8 mouse cellular contexts compared by ENCODE assay signal in genomic region chr6:116192809-116193311, GRCm38 (mm10). TPM values are rescaled to one million over a fixed set of nuclear protein-coding genes. Genes with fewer than 3 reads are reported as not detected.
DNase-seq lines count a peak whose midpoint lies in the region; ATAC-seq and TF ChIP-seq lines count a peak whose summit lies in the region.

No protein-coding gene starts in this region.

- no peak for DNase-seq in gastrocnemius, adult 2 months
- no peak for DNase-seq in gastrocnemius, adult 8-10 months (ENCODE audit: low spot score in 2 of 2)
- DNase-seq in 3134 (ENCODE audit: extremely low read depth, insufficient read length, low spot score) = peak; percentile 65
- DNase-seq in brain, embryonic 14.5 days (ENCODE audit: low read depth) = peak; percentile 59
- DNase-seq in heart, postnatal 0 days (ENCODE audit: low spot score) = peak; percentile 42
- DNase-seq in adrenal gland, postnatal 36 days = no peak

- intact Hi-C loops in gastrocnemius, adult 2 months (cut with DNase I) = no loop called here

- no peaks in the 10 kb centered on the region for H3K9me3 ChIP-seq in heart, postnatal 0 days (replicated peaks; ENCODE audit: control insufficient read depth, low read length)
- no peaks in the 10 kb centered on the region for H3K9me3 ChIP-seq in liver, embryonic 15.5 days (replicated peaks)
- no peaks in the 10 kb centered on the region for H3K9me3 ChIP-seq in neural tube, embryonic 15.5 days (replicated peaks)

- under 1% methylated on average over 48 of the region's 51 CpGs for WGBS in heart, postnatal 0 days
- under 1% methylated on average over 51 of the region's 51 CpGs for WGBS in liver, embryonic 15.5 days (ENCODE audit: insufficient replicate concordance)
- WGBS in neural tube, embryonic 15.5 days = 0% methylated on average over 26 of the region's 51 CpGs

- H3K4me3 ChIP-seq in gastrocnemius, adult 2 months = peak overlapping the region; percentile 96
- peak overlapping the region; percentile 90 for H3K4me3 ChIP-seq in heart, postnatal 0 days (ENCODE audit: low read depth, low read length)
- H3K4me3 ChIP-seq in liver, embryonic 15.5 days (replicated peaks) = peak overlapping the region; percentile 71
- peak overlapping the region; percentile 97 for H3K4me3 ChIP-seq in neural tube, embryonic 15.5 days (replicated peaks)

- no peaks in the 10 kb centered on the region for H3K36me3 ChIP-seq in heart, postnatal 0 days (replicated peaks; ENCODE audit: control insufficient read depth, insufficient read depth, low read length)
- H3K36me3 ChIP-seq in liver, embryonic 15.5 days (replicated peaks) = no peaks in the 10 kb centered on the region
- H3K36me3 ChIP-seq in neural tube, embryonic 15.5 days = no peaks in the 10 kb centered on the region

- peak overlapping the region; percentile 80 for H3K4me2 ChIP-seq in heart, postnatal 0 days (ENCODE audit: low read depth, low read length)
- peak overlapping the region; percentile 99 for H3K4me2 ChIP-seq in liver, embryonic 15.5 days
- peak overlapping the region; percentile 93 for H3K4me2 ChIP-seq in neural tube, embryonic 15.5 days

- ATAC-seq in heart, postnatal 0 days (ENCODE audit: insufficient read depth, low read depth) = peak; percentile 77
- ATAC-seq in liver, embryonic 15.5 days (ENCODE audit: insufficient read depth) = peak; percentile 84
- ATAC-seq in neural tube, embryonic 15.5 days (ENCODE audit: low FRiP score) = peak; percentile 86

- no peak for TF ChIP-seq EP300 in heart, postnatal 0 days (IDR thresholded peaks at IDR 0.05; ENCODE audit: low read depth)

- H3K27me3 ChIP-seq in heart, postnatal 0 days (ENCODE audit: control insufficient read depth, insufficient read depth, low read length) = no peaks in the 10 kb centered on the region
- peaks cover 11% of the 10 kb centered on the region for H3K27me3 ChIP-seq in liver, embryonic 15.5 days
- H3K27me3 ChIP-seq in neural tube, embryonic 15.5 days (replicated peaks) = no peaks in the 10 kb centered on the region

- peak overlapping the region; percentile 92 for H3K9ac ChIP-seq in heart, postnatal 0 days (replicated peaks; ENCODE audit: low read depth, low read length)
- H3K9ac ChIP-seq in liver, embryonic 15.5 days = peak overlapping the region; percentile 80
- H3K9ac ChIP-seq in neural tube, embryonic 15.5 days (replicated peaks) = peak overlapping the region; percentile 91

- peak overlapping the region; percentile 94 for H3K27ac ChIP-seq in gastrocnemius, adult 2 months
- peak overlapping the region; percentile 83 for H3K27ac ChIP-seq in heart, postnatal 0 days (ENCODE audit: low read depth)
- H3K27ac ChIP-seq in liver, embryonic 15.5 days (replicated peaks) = peak overlapping the region; percentile 63; the same call in 1 of the 2 replicates
- peak overlapping the region; percentile 86 for H3K27ac ChIP-seq in neural tube, embryonic 15.5 days (replicated peaks)

- H3K4me1 ChIP-seq in heart, postnatal 0 days (ENCODE audit: control insufficient read depth, insufficient read depth) = peaks cover 3% of the 10 kb centered on the region; the same call in 1 of the 2 replicates
- H3K4me1 ChIP-seq in liver, embryonic 15.5 days (replicated peaks) = peaks cover 30% of the 10 kb centered on the region
- H3K4me1 ChIP-seq in neural tube, embryonic 15.5 days = peaks cover 34% of the 10 kb centered on the region

- no peak for TF ChIP-seq POLR2A in brain, embryonic 14.5 days (IDR thresholded peaks at IDR 0.05; ENCODE audit: borderline replicate concordance, extremely low read depth, insufficient read depth, insufficient read length, poor library complexity, severe bottlenecking)

- no peak for TF ChIP-seq CTCF in gastrocnemius, adult 2 months (IDR thresholded peaks at IDR 0.05)
- TF ChIP-seq CTCF in brain, embryonic 14.5 days (IDR thresholded peaks at IDR 0.05; ENCODE audit: borderline replicate concordance, extremely low read depth, insufficient read depth, insufficient read length) = no peak
- TF ChIP-seq CTCF in heart, postnatal 0 days (IDR thresholded peaks at IDR 0.05; ENCODE audit: low read depth) = no peak

RNA-seq across cellular contexts. Expression of gene Tmcc1, which starts 0.4 kb away (rescaled TPM):
- 10 to 100 TPM; 45.9 to 59.9 TPM for total RNA-seq in gastrocnemius, adult 2 months (2021)
- 10 to 100 TPM; 49.2 to 71.6 (median 52.8) TPM for total RNA-seq in gastrocnemius, adult 8-10 months (2022)
- polyA plus RNA-seq in brain, embryonic 14.5 days (2012; rRNA removed) = 50.5 and 56.1 TPM in 2 replicates
- total RNA-seq in heart, postnatal 0 days (2014; rRNA removed; ENCODE audit: low replicate concordance) = 21.1 and 26.9 TPM in 2 replicates
- polyA plus RNA-seq in heart, postnatal 0 days (2015; fragmentation: Nextera tagmentation; extraction: Ambion mirVana) = 6.9 and 7.8 TPM in 2 replicates
- 3.2 and 3.5 TPM in 2 replicates for polyA plus RNA-seq in liver, embryonic 15.5 days (2015; fragmentation: Nextera tagmentation; extraction: Ambion mirVana)
- polyA plus RNA-seq in neural tube, embryonic 15.5 days (2015; fragmentation: Nextera tagmentation; extraction: Ambion mirVana) = 23.2 and 25.2 TPM in 2 replicates
- total RNA-seq in adrenal gland, postnatal 36 days (2021) = 10 to 100 TPM; 20.8 to 20.9 TPM

RNA-seq across cellular contexts. Expression of gene Washc2, which starts 15.0 kb away (rescaled TPM):
- 10 to 100 TPM; 23.6 to 27.7 TPM for total RNA-seq in gastrocnemius, adult 2 months (2021)
- 10 to 100 TPM; 22.4 to 26.0 (median 23.4) TPM for total RNA-seq in gastrocnemius, adult 8-10 months (2022)
- polyA plus RNA-seq in brain, embryonic 14.5 days (2012; rRNA removed) = 103 and 105 TPM in 2 replicates
- total RNA-seq in heart, postnatal 0 days (2014; rRNA removed; ENCODE audit: low replicate concordance) = 57.1 and 96.8 TPM in 2 replicates
- 26.2 and 30.3 TPM in 2 replicates for polyA plus RNA-seq in heart, postnatal 0 days (2015; fragmentation: Nextera tagmentation; extraction: Ambion mirVana)
- 12.5 and 13.7 TPM in 2 replicates for polyA plus RNA-seq in liver, embryonic 15.5 days (2015; fragmentation: Nextera tagmentation; extraction: Ambion mirVana)
- 62.3 and 65.8 TPM in 2 replicates for polyA plus RNA-seq in neural tube, embryonic 15.5 days (2015; fragmentation: Nextera tagmentation; extraction: Ambion mirVana)
- 10 to 100 TPM; 39.6 to 43.3 TPM for total RNA-seq in adrenal gland, postnatal 36 days (2021)

Comparison
In these comparisons a context has a peak if more than half of its experiments do, and no peak if none do; other contexts are left out.
1. DNase-seq: peak in 3134 (single experiment), brain, embryonic 14.5 days (single experiment) and heart, postnatal 0 days (single experiment); none in gastrocnemius, adult 2 months (single experiment), gastrocnemius, adult 8-10 months (0 of 2) and adrenal gland, postnatal 36 days (0 of 2).
2. Peak in every context shown above with its lines, with median percentiles within 50 percentile points of each other: H3K27ac ChIP-seq, H3K4me3 ChIP-seq, ATAC-seq, H3K4me2 ChIP-seq and H3K9ac ChIP-seq.